Mouse (Mus musculus) right cerebral cortex, postnatal 10 days (tissue): ENCODE results near the gene Epha6.

Source experiments
- DNase-seq, 2 experiments: peaks; one replicate each; pipeline ENCODE4 v3.0.0; 2021; ENCODE audit warnings: low spot score in 2 of 2

The Epha6 gene

GRCm38 (mm10) chr16:60266367-60267351, 338.7 kb downstream of the Epha6 start:
- no peak for DNase-seq

- no peak for DNase-seq
These were observed 340.4 kb downstream of the Epha6 start for GRCm38 (mm10) chr16:60264719-60265508.

- DNase-seq, result no peak
These were observed 347.1 kb downstream of the Epha6 start for GRCm38 (mm10) chr16:60258151-60258635.

- DNase-seq, result no peak
These were observed 347.7 kb downstream of the Epha6 start for GRCm38 (mm10) chr16:60257623-60258022.

GRCm38 (mm10) chr16:60257044-60257443, 348.3 kb downstream of the Epha6 start:
- no peak for DNase-seq

- DNase-seq, result no peak
These were observed 365.8 kb downstream of the Epha6 start for GRCm38 (mm10) chr16:60239356-60240190.

GRCm38 (mm10) chr16:60233985-60234766, 371.2 kb downstream of the Epha6 start:
- DNase-seq, result no peak

- no peak for DNase-seq
These were observed 372.3 kb downstream of the Epha6 start for GRCm38 (mm10) chr16:60232982-60233381.

- no peak for DNase-seq
These were observed 396.2 kb downstream of the Epha6 start for GRCm38 (mm10) chr16:60209151-60209550.

- no peak for DNase-seq
These were observed 429.8 kb downstream of the Epha6 start for GRCm38 (mm10) chr16:60175580-60175979.

GRCm38 (mm10) chr16:60152439-60152838, 452.9 kb downstream of the Epha6 start:
- no peak for DNase-seq

- DNase-seq, result no peak
These were observed 461.0 kb downstream of the Epha6 start for GRCm38 (mm10) chr16:60144370-60144769.

- no peak for DNase-seq
These were observed 483.9 kb downstream of the Epha6 start for GRCm38 (mm10) chr16:60121435-60121834.

GRCm38 (mm10) chr16:60102210-60102609, 503.1 kb downstream of the Epha6 start:
- peak in 1 of 2 experiments; percentile 29 for DNase-seq

- no peak for DNase-seq
These were observed 510.0 kb downstream of the Epha6 start for GRCm38 (mm10) chr16:60095333-60095732.

- no peak for DNase-seq
These were observed 518.4 kb downstream of the Epha6 start for GRCm38 (mm10) chr16:60086976-60087375.

GRCm38 (mm10) chr16:60070457-60071112, 534.7 kb downstream of the Epha6 start:
- DNase-seq, result no peak

- DNase-seq, result no peak
These were observed 561.5 kb downstream of the Epha6 start for GRCm38 (mm10) chr16:60043809-60044208.

- DNase-seq, result no peak
These were observed 577.0 kb downstream of the Epha6 start for GRCm38 (mm10) chr16:60028381-60028780.
